Mouse (Mus musculus) intestine, embryonic 15.5 days (tissue): ENCODE results near the gene 4930435E12Rik. TPM values are rescaled to one million over a fixed set of nuclear protein-coding genes. Genes with fewer than 3 reads are reported as not detected.
A peak's percentile ranks its signal among the peaks of the same experiment; 100 is the strongest.
"Not testable (repeated sequence)": the region's sequence is repeated elsewhere in the genome, so short reads cannot be mapped to it uniquely, and the experiment has no call there.

Source experiments
- ATAC-seq: fragments of 200-750 bp; cut with Nextera tagmentation; 2 replicates; pipeline ENCODE4 v1.8.0; 2017; ENCODE audit warnings: moderate TSS enrichment, moderate library complexity
- H3K27ac ChIP-seq: fragments of 300-500 bp; sonication (generic); 2 replicates; pipeline ENCODE4 v1.5.1; 2015; ENCODE audit warnings: mild to moderate bottlenecking, inconsistent platforms
- H3K27me3 ChIP-seq: fragments of 300-500 bp; sonication (generic); replicated peaks from 2 replicates; pipeline ENCODE4 v1.6.1; 2015; ENCODE audit warnings: inconsistent platforms
- H3K36me3 ChIP-seq: fragments of 300-500 bp; sonication (generic); 2 replicates; pipeline ENCODE4 v1.6.1; 2015; ENCODE audit warnings: inconsistent platforms
- H3K4me1 ChIP-seq: fragments of 300-500 bp; sonication (generic); replicated peaks from 2 replicates; pipeline ENCODE4 v1.6.1; 2015; ENCODE audit warnings: inconsistent platforms
- H3K4me2 ChIP-seq: fragments of 300-500 bp; sonication (generic); replicated peaks from 2 replicates; pipeline ENCODE4 v1.6.1; 2015; ENCODE audit warnings: mild to moderate bottlenecking, inconsistent platforms
- H3K4me3 ChIP-seq: fragments of 300-500 bp; sonication (generic); replicated peaks from 2 replicates; pipeline ENCODE4 v1.5.1; 2015; ENCODE audit warnings: inconsistent platforms
- H3K9ac ChIP-seq: fragments of 300-500 bp; sonication (generic); 2 replicates; pipeline ENCODE4 v1.6.1; 2015; ENCODE audit warnings: inconsistent platforms
- H3K9me3 ChIP-seq: fragments of 300-500 bp; sonication (generic); 2 replicates; pipeline ENCODE4 v1.6.1; 2016; ENCODE audit warnings: inconsistent platforms
- WGBS: fragments of 180-500 bp; shearing (Covaris S2); methylation state at CpG from one replicate; pipeline ENCODE4 v1.1.7; 2015; 5-methylcytosine and 5-hydroxymethylcytosine counted together
- polyA plus RNA-seq: library from polyadenylated mRNA; unstranded; fragments of >200 nt; fragmentation: Nextera tagmentation; extraction: Ambion mirVana; gene quantifications from 2 replicates; pipeline ENCODE4 v1.2.1, GENCODE M21; 2015

4930435E12Rik gene
- polyA plus RNA-seq: not detected in 2 replicates

GRCm38 (mm10) chr16:38828649-38829048 is at the start of gene 4930435E12Rik:
TSS of gene 4930435E12Rik (minus strand) at chr16:38828749.
- no peak within 1 kb of the TSS for H3K9ac ChIP-seq
- no peaks in the 10 kb centered on the region for H3K9me3 ChIP-seq
- no peak within 1 kb of the TSS for H3K4me3 ChIP-seq
- no peak within 1 kb of the TSS for H3K4me2 ChIP-seq
- H3K36me3 ChIP-seq: no peaks in the 10 kb centered on the region
- H3K4me1 ChIP-seq: no peaks in the 10 kb centered on the region
- no peak for ATAC-seq
- 89% methylated on average over 3 of the region's 3 CpGs for WGBS
- H3K27me3 ChIP-seq: no peaks in the 10 kb centered on the region
- no peak within 1 kb of the TSS for H3K27ac ChIP-seq

- no peak overlapping the region for H3K4me3 ChIP-seq
- H3K4me2 ChIP-seq: no peak overlapping the region
- WGBS: 34% methylated on average over 4 of the region's 4 CpGs
- H3K27ac ChIP-seq: no peak overlapping the region
- no peaks in the 10 kb centered on the region for H3K4me1 ChIP-seq
- H3K36me3 ChIP-seq: no peaks in the 10 kb centered on the region
- ATAC-seq: no peak
- H3K9ac ChIP-seq: no peak overlapping the region
- H3K27me3 ChIP-seq: no peaks in the 10 kb centered on the region
- no peaks in the 10 kb centered on the region for H3K9me3 ChIP-seq
Measured at GRCm38 (mm10) chr16:38874481-38874880, 45.9 kb upstream of the 4930435E12Rik start.

- Histone ChIP-seq H3K9me3 (no peaks in the 10 kb centered on the region), H3K36me3 (no peaks in the 10 kb centered on the region), H3K4me2 (no peak overlapping the region), H3K27ac (no peak overlapping the region), H3K9ac (no peak overlapping the region), H3K27me3 (no peaks in the 10 kb centered on the region), H3K4me3 (no peak overlapping the region), H3K4me1 (no peaks in the 10 kb centered on the region)
- no peak for ATAC-seq
- WGBS: 77% methylated on average over 4 of the region's 4 CpGs
Measured at GRCm38 (mm10) chr16:38873231-38873630, 44.7 kb upstream of the 4930435E12Rik start.

- Histone ChIP-seq H3K9me3 (no peaks in the 10 kb centered on the region), H3K36me3 (no peaks in the 10 kb centered on the region), H3K4me1 (no peaks in the 10 kb centered on the region), H3K9ac (no peak overlapping the region), H3K4me3 (no peak overlapping the region), H3K4me2 (no peak overlapping the region), H3K27ac (no peak overlapping the region), H3K27me3 (no peaks in the 10 kb centered on the region)
- 66% methylated on average over 5 of the region's 5 CpGs for WGBS
- ATAC-seq: no peak
Measured at GRCm38 (mm10) chr16:38864358-38864757, 35.8 kb upstream of the 4930435E12Rik start.

GRCm38 (mm10) chr16:38860548-38860947 is 32.0 kb upstream of the 4930435E12Rik start:
- no peak for ATAC-seq
- 74% methylated on average over 6 of the region's 6 CpGs for WGBS
- no peaks in the 10 kb centered on the region for H3K9me3 ChIP-seq
- no peaks in the 10 kb centered on the region for H3K36me3 ChIP-seq
- no peak overlapping the region for H3K4me2 ChIP-seq
- H3K4me3 ChIP-seq: no peak overlapping the region
- no peak overlapping the region for H3K9ac ChIP-seq
- no peak overlapping the region for H3K27ac ChIP-seq
- H3K27me3 ChIP-seq: no peaks in the 10 kb centered on the region
- H3K4me1 ChIP-seq: no peaks in the 10 kb centered on the region

GRCm38 (mm10) chr16:38858120-38858749 is 29.7 kb upstream of the 4930435E12Rik start:
- Histone ChIP-seq H3K27ac (no peak overlapping the region), H3K9ac (no peak overlapping the region), H3K36me3 (no peaks in the 10 kb centered on the region), H3K4me2 (no peak overlapping the region; the same call in 1 of the 2 replicates), H3K4me1 (no peaks in the 10 kb centered on the region), H3K9me3 (no peaks in the 10 kb centered on the region), H3K27me3 (no peaks in the 10 kb centered on the region), H3K4me3 (no peak overlapping the region)
- 25% methylated on average over 8 of the region's 8 CpGs for WGBS
- ATAC-seq: no peak

GRCm38 (mm10) chr16:38812521-38812920 is 16.0 kb downstream of the 4930435E12Rik start:
- H3K9me3 ChIP-seq: no peaks in the 10 kb centered on the region
- H3K4me2 ChIP-seq: no peak overlapping the region
- no peak overlapping the region for H3K4me3 ChIP-seq
- H3K27ac ChIP-seq: no peak overlapping the region
- 35% methylated on average over 8 of the region's 8 CpGs for WGBS
- no peaks in the 10 kb centered on the region for H3K4me1 ChIP-seq
- ATAC-seq: peak; percentile 21; the same call in 1 of the 2 replicates
- no peak overlapping the region for H3K9ac ChIP-seq
- H3K27me3 ChIP-seq: no peaks in the 10 kb centered on the region
- H3K36me3 ChIP-seq: no peaks in the 10 kb centered on the region

GRCm38 (mm10) chr16:38810196-38810595 is 18.4 kb downstream of the 4930435E12Rik start:
- H3K27me3 ChIP-seq: no peaks in the 10 kb centered on the region
- ATAC-seq: 0 out of 2 replicates have a peak, but pooled peaks have one; percentile 17
- no peak overlapping the region for H3K4me2 ChIP-seq
- no peaks in the 10 kb centered on the region for H3K4me1 ChIP-seq
- H3K4me3 ChIP-seq: no peak overlapping the region
- H3K9me3 ChIP-seq: no peaks in the 10 kb centered on the region
- H3K27ac ChIP-seq: no peak overlapping the region
- 68% methylated on average over 5 of the region's 5 CpGs for WGBS
- no peaks in the 10 kb centered on the region for H3K36me3 ChIP-seq
- no peak overlapping the region for H3K9ac ChIP-seq

GRCm38 (mm10) chr16:38807796-38808195 is 20.8 kb downstream of the 4930435E12Rik start:
- ATAC-seq, H3K9me3 ChIP-seq, H3K9ac ChIP-seq, H3K4me1 ChIP-seq, H3K4me3 ChIP-seq, H3K36me3 ChIP-seq, H3K27me3 ChIP-seq, H3K27ac ChIP-seq, H3K4me2 ChIP-seq: not testable (repeated sequence)
- 94% methylated on average over 5 of the region's 5 CpGs for WGBS

GRCm38 (mm10) chr16:38800091-38800490 is 28.5 kb downstream of the 4930435E12Rik start, which contains the start of gene Upk1b:
TSS of gene Upk1b (minus strand) at chr16:38800328.
- Histone ChIP-seq H3K4me3 (no peak within 1 kb of the TSS), H3K4me1 (0 out of 2 replicates have a peak, but pooled peaks cover 3% of the 10 kb centered on the region), H3K36me3 (no peaks in the 10 kb centered on the region), H3K27ac (no peak within 1 kb of the TSS), H3K9me3 (no peaks in the 10 kb centered on the region), H3K4me2 (peak within 1 kb of the TSS; percentile 12; the same call in 1 of the 2 replicates), H3K9ac (no peak within 1 kb of the TSS), H3K27me3 (no peaks in the 10 kb centered on the region)
- peak; percentile 58 for ATAC-seq
- 16% methylated on average over 10 of the region's 10 CpGs for WGBS

- 63% methylated on average over 3 of the region's 3 CpGs for WGBS
- H3K4me2 ChIP-seq: no peak overlapping the region
- no peaks in the 10 kb centered on the region for H3K36me3 ChIP-seq
- H3K9me3 ChIP-seq: no peaks in the 10 kb centered on the region
- 0 out of 2 replicates have a peak, but pooled peaks cover 3% of the 10 kb centered on the region for H3K4me1 ChIP-seq
- no peak overlapping the region for H3K9ac ChIP-seq
- no peaks in the 10 kb centered on the region for H3K27me3 ChIP-seq
- H3K4me3 ChIP-seq: no peak overlapping the region
- H3K27ac ChIP-seq: no peak overlapping the region
- ATAC-seq: no peak
Measured at GRCm38 (mm10) chr16:38798957-38799450, 29.5 kb downstream of the 4930435E12Rik start.

GRCm38 (mm10) chr16:38793120-38793519 is 35.4 kb downstream of the 4930435E12Rik start:
- Histone ChIP-seq H3K36me3 (no peaks in the 10 kb centered on the region), H3K4me1 (no peaks in the 10 kb centered on the region), H3K4me2 (no peak overlapping the region), H3K9me3 (no peaks in the 10 kb centered on the region), H3K27ac (no peak overlapping the region), H3K4me3 (no peak overlapping the region), H3K27me3 (no peaks in the 10 kb centered on the region), H3K9ac (no peak overlapping the region)
- peak; percentile 62; the same call in 1 of the 2 replicates for ATAC-seq
- 45% methylated on average over 6 of the region's 6 CpGs for WGBS

GRCm38 (mm10) chr16:38789966-38790365 is 38.6 kb downstream of the 4930435E12Rik start:
- Histone ChIP-seq H3K36me3 (no peaks in the 10 kb centered on the region), H3K4me2 (no peak overlapping the region), H3K4me1 (no peaks in the 10 kb centered on the region), H3K4me3 (no peak overlapping the region), H3K9ac (no peak overlapping the region), H3K27ac (no peak overlapping the region), H3K9me3 (no peaks in the 10 kb centered on the region), H3K27me3 (no peaks in the 10 kb centered on the region)
- 63% methylated on average over 3 of the region's 3 CpGs for WGBS
- peak; percentile 66; the same call in 1 of the 2 replicates for ATAC-seq
